Mouse (Mus musculus): ENCODE data around the gene Pik3ip1. TPM values are rescaled to one million over a fixed set of nuclear protein-coding genes. Genes with fewer than 3 reads are reported as not detected.

Gene Pik3ip1
- polyA plus RNA-seq, 1 experiment from 2014 or later = 11.2 TPM

DNA sequence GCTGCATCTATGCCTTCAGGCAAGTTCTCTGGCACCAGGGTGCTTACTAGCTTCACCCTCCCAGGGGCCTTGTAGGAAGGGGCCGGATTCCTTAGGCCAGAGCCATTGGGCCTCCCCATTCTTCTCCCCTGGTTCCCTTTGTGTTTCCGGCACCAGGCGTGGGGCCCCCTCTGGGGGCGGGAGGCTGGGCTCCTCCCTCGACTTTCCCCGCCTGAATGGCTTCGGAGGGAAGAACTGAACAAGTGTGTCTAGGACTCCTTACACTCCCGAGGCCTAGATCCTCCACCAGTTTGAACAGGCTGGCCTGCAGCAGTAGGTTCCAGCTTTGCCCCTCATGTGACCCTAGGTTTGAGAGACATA lies 38.2 kb upstream of the Pik3ip1 start:
- peaks cover 62% of the 10 kb centered on the region for H3K4me1 ChIP-seq
- H3K9me3 ChIP-seq = no peaks in the 10 kb centered on the region
- no peaks in the 10 kb centered on the region for H3K27me3 ChIP-seq (replicated peaks; ENCODE audit: low read depth, poor library complexity, severe bottlenecking)
- DNase-seq (ENCODE audit: low spot score) = peak; percentile 86
- 0% methylated on average over 8 of the region's 8 CpGs for WGBS
- peaks cover 59% of the 10 kb centered on the region for H3K36me3 ChIP-seq (replicated peaks)
- H3K27ac ChIP-seq (replicated peaks) = peak overlapping the region; percentile 100
- H3K4me3 ChIP-seq = peak overlapping the region; percentile 92

DNA sequence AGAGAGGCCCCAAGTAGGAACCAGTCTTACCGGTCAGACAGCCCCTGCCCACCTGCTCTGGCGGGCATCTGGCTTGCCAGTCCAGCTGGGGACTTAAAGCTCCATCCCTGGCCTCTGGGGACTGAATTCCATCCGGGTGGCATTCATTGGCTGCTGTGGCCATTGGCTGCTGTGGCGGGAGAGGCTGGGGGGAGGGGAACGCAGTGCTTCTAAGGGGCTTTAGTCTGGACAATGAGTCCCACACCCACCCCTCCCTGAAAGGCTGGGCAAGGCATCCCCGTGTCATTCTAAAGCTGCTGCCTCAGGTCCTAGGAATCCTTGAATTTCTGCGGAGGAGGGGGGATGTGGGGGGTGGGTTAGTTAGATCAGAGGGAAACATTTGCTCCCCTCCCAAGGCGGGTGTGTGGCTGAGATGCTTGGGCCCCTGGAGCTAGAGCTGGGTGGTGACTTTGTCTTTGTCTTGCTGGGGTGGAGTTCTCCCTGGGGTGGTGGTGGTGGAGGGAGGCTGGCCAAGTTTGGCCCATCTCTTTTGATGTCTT lies 37.4 kb upstream of the Pik3ip1 start:
- H3K9me3 ChIP-seq = no peaks in the 10 kb centered on the region
- H3K27me3 ChIP-seq (replicated peaks; ENCODE audit: low read depth, poor library complexity, severe bottlenecking) = no peaks in the 10 kb centered on the region
- H3K4me1 ChIP-seq = peaks cover 59% of the 10 kb centered on the region
- under 1% methylated on average over 8 of the region's 8 CpGs for WGBS
- peak overlapping the region; percentile 100 for H3K27ac ChIP-seq (replicated peaks)
- DNase-seq (ENCODE audit: low spot score) = peak; percentile 91
- H3K36me3 ChIP-seq (replicated peaks) = peaks cover 66% of the 10 kb centered on the region
- peak overlapping the region; percentile 92 for H3K4me3 ChIP-seq

DNA sequence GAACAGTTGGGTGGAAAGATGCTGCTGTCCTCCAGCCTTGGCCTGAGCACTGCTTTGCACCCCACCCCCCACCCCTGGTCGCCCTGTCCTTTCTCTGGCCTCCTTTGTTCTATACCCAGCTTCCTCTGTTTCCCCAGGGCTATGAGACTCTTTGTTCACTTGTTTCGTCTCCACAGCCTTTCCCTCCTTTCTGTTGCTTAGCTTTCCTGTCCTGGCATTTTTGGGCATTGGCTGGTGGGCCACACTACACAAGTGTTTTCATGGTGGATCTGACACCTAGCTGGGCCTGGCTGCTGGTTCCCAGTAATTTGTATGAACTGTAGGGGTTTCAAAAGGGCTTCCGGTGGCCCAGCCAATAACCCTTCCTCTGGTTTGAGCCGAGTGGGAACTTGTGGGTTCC lies 36.8 kb upstream of the Pik3ip1 start:
- Histone ChIP-seq H3K4me1 (peaks cover 53% of the 10 kb centered on the region), H3K4me3 (peak overlapping the region; percentile 92), H3K27ac (replicated peaks) (peak overlapping the region; percentile 100), H3K36me3 (replicated peaks) (peaks cover 72% of the 10 kb centered on the region), H3K9me3 (no peaks in the 10 kb centered on the region), H3K27me3 (replicated peaks; ENCODE audit: low read depth, poor library complexity, severe bottlenecking) (no peaks in the 10 kb centered on the region)
- DNase-seq (ENCODE audit: low spot score) = no peak
- WGBS = 30% methylated on average over 4 of the region's 4 CpGs

DNA sequence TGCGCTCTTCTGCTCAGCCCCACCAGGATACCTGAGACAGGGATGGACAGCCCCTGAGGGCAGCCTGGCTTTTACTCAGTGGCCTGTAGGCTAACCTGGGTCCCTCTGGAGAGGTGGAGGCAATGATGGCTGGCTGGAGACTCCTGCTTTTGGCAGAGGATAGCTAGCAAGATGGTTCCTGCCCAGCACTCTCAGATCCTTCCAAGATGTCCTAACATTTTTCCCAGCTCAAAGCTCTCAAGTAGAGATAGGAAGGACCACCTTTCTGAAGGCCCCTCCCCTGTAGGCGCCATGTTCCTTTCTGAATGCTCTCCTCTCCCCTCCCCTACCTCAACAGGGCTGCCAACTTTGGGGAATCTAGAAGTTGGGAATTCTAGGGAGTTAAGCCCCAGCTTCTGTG lies 35.6 kb upstream of the Pik3ip1 start:
- 90% methylated on average over 2 of the region's 2 CpGs for WGBS
- no peaks in the 10 kb centered on the region for H3K9me3 ChIP-seq
- H3K4me1 ChIP-seq = peaks cover 48% of the 10 kb centered on the region
- H3K36me3 ChIP-seq (replicated peaks) = peaks cover 85% of the 10 kb centered on the region
- peak overlapping the region; percentile 92 for H3K4me3 ChIP-seq
- DNase-seq (ENCODE audit: low spot score) = no peak
- no peaks in the 10 kb centered on the region for H3K27me3 ChIP-seq (replicated peaks; ENCODE audit: low read depth, poor library complexity, severe bottlenecking)
- peak overlapping the region; percentile 100 for H3K27ac ChIP-seq (replicated peaks)

DNA sequence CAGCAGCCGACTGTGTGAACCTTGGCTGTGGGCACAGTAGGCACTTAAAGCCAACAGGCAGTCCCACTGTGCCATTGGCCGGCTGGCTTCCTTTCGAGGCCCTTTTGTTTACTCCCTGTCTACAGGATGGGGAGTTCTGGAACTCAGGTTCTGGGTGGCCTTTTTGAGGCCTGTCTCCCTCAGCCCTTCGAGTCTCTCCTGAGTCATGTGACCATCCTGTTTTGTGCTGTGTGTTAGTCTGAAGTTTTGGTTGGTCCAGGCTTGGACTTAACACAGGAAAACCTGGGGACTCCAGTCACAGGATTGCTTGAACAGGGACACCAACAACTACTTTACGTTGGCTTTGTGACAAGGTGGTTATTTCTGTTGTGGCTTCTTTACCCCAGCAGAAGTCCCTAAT lies 34.1 kb upstream of the Pik3ip1 start:
- peaks cover 98% of the 10 kb centered on the region for H3K36me3 ChIP-seq (replicated peaks)

DNA sequence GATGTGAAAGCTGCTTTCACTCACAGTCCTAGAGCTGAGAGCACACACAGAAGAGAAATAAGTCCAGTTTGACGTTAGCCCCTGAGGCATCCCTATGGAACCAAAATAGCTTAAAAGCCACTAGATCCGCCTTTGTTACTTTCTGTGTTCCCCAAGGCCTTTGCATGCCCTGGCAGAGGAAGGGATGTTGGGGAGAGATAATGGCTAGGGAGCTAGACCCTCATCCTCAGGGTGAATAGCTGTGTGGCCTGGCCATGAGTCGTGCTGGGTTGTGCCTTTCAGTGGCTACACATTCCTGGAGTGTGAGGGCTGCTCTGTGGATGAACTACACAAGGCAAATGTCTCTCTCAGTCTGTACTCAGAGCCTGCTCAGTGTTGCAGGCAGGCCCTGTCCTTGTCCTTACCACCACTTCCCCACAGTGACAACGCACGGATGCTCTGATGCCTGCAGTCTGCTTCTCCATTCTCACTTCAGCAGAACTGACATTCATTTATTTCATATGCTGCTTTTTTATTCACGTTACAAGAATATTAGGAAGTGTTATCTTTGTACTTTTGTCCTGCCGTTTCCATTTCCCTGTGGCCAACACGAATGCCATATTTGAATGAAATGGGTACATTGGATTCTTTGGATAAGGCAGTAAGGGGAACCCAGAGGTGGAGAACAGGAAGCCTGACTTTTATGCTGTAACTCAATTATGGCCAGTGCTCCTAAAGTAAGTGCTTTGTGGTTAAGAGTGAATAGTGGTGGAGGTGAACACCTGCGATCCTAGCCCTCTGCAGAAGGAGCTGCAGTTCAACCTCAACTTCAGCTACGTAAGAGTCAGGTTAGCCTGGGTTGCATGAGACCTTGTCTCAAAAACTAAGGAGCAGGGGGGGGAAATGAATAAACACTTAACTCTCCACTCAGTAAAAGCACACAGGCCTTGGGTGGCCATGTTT lies 32.1 kb upstream of the Pik3ip1 start:
- H3K27me3 ChIP-seq (replicated peaks; ENCODE audit: low read depth, poor library complexity, severe bottlenecking) = no peaks in the 10 kb centered on the region
- WGBS = 90% methylated on average over 10 of the region's 10 CpGs
- H3K4me1 ChIP-seq = peaks cover 35% of the 10 kb centered on the region
- peaks cover 100% of the 10 kb centered on the region for H3K36me3 ChIP-seq (replicated peaks)
- H3K27ac ChIP-seq (replicated peaks) = no peak overlapping the region
- no peak for DNase-seq (ENCODE audit: low spot score)
- H3K9me3 ChIP-seq = no peaks in the 10 kb centered on the region
- H3K4me3 ChIP-seq = no peak overlapping the region

More for the DNA sequence above, 34.1 kb upstream of the Pik3ip1 start:
- peak overlapping the region; percentile 37; the same call in 1 of the 2 replicates for H3K4me3 ChIP-seq
- no peaks in the 10 kb centered on the region for H3K27me3 ChIP-seq (replicated peaks; ENCODE audit: low read depth, poor library complexity, severe bottlenecking)
- no peak overlapping the region for H3K27ac ChIP-seq (replicated peaks)
- H3K9me3 ChIP-seq = no peaks in the 10 kb centered on the region
- H3K4me1 ChIP-seq = peaks cover 47% of the 10 kb centered on the region
- 77% methylated on average over 5 of the region's 5 CpGs for whole genome bisulfite sequencing
- DNase-seq (ENCODE audit: low spot score) = no peak

DNA sequence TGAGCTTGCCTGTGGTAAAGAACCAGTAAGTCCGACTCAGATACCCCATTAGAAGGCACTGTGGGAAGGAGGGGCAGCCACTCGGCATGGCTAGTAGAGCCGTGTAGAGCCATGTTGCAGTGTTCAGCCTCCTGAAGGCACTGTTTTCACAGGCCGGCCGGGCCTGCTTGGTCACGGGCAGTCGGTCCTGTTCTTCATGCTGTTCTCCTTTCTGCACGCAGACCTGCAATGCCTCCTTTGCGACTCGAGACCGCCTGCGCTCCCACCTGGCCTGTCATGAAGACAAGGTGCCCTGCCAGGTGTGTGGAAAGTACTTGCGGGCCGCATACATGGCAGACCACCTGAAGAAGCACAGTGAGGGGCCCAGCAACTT lies 31.4 kb upstream of the Pik3ip1 start:
- 91% methylated on average over 14 of the region's 14 CpGs for WGBS
- no peak overlapping the region for H3K4me3 ChIP-seq
- no peaks in the 10 kb centered on the region for H3K9me3 ChIP-seq
- H3K27me3 ChIP-seq (replicated peaks; ENCODE audit: low read depth, poor library complexity, severe bottlenecking) = no peaks in the 10 kb centered on the region
- DNase-seq (ENCODE audit: low spot score) = no peak
- peaks cover 28% of the 10 kb centered on the region for H3K4me1 ChIP-seq
- peaks cover 100% of the 10 kb centered on the region for H3K36me3 ChIP-seq (replicated peaks)
- no peak overlapping the region for H3K27ac ChIP-seq (replicated peaks)

DNA sequence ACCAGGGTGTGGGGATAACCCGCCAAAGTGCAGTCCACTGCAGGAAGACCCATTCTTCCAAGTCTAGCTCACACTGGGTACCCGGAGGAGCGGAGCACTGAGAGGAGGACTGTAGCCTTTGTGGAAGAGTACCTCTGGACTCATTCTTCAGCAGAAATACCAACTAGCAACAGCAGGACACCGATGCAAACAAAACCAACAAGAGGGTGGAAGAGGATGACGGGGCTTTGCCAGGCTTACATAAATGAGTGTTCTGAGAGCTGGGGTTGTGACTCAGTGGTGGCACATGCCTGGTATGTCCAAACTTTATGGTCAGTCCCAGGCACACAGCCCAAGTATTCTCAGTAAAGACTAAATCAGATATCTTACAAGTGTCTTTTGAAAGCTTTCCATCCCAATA lies 29.1 kb upstream of the Pik3ip1 start:
- H3K27ac ChIP-seq (replicated peaks) = no peak overlapping the region
- no peak for DNase-seq (ENCODE audit: low spot score)
- H3K36me3 ChIP-seq (replicated peaks) = peaks cover 100% of the 10 kb centered on the region
- WGBS = 95% methylated on average over 5 of the region's 5 CpGs
- H3K4me1 ChIP-seq = peaks cover 6% of the 10 kb centered on the region
- H3K9me3 ChIP-seq = no peaks in the 10 kb centered on the region
- no peak overlapping the region for H3K4me3 ChIP-seq
- no peaks in the 10 kb centered on the region for H3K27me3 ChIP-seq (replicated peaks; ENCODE audit: low read depth, poor library complexity, severe bottlenecking)

DNA sequence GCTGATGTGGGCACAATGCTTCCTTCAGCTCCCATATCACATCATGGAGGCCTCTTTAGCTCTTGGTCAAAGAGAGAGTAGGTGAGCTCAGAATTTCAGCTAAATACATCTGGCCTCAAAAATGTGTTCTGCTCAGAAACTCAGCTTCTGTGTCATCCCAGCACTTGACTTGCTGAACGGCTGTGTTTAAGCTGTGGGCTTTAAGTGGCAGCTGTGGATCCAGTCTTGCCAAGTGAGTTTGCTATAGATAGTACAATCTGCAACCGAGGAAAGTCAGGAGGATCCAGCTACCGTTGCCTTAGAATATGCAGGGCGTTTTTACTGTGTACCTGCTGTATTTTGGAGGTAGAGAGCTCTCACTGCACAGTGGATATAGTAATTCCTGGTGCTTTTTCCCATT lies 27.8 kb upstream of the Pik3ip1 start:
- H3K27me3 ChIP-seq (replicated peaks; ENCODE audit: low read depth, poor library complexity, severe bottlenecking) = no peaks in the 10 kb centered on the region
- H3K36me3 ChIP-seq (replicated peaks) = peaks cover 100% of the 10 kb centered on the region
- 93% methylated on average over 4 of the region's 4 CpGs for WGBS
- H3K9me3 ChIP-seq = no peaks in the 10 kb centered on the region
- no peak overlapping the region for H3K27ac ChIP-seq (replicated peaks)
- H3K4me3 ChIP-seq = no peak overlapping the region
- no peaks in the 10 kb centered on the region for H3K4me1 ChIP-seq
- DNase-seq (ENCODE audit: low spot score) = no peak

DNA sequence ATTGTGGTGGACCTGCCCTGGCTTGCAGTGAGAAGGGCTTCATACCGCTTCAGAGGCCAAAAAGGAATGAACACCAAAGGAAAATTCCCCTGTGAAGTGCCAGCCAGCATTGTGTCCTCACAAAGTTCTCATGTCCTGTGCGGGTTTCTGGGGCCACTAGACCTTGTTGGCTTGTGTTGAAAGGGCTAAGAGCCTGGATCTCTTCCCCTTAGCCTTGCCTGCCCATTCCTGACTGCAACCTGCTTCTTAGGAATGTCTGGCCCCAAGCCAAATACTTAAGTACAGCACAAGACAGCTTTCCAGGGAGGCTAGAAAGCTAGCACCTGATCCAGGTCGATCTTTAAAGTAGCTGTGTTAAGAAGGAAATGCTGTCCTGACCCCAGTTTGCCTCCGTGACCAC lies 27.4 kb upstream of the Pik3ip1 start:
- Histone ChIP-seq H3K36me3 (replicated peaks) (peaks cover 100% of the 10 kb centered on the region), H3K9me3 (no peaks in the 10 kb centered on the region)
- 86% methylated on average over 4 of the region's 4 CpGs for WGBS

DNA sequence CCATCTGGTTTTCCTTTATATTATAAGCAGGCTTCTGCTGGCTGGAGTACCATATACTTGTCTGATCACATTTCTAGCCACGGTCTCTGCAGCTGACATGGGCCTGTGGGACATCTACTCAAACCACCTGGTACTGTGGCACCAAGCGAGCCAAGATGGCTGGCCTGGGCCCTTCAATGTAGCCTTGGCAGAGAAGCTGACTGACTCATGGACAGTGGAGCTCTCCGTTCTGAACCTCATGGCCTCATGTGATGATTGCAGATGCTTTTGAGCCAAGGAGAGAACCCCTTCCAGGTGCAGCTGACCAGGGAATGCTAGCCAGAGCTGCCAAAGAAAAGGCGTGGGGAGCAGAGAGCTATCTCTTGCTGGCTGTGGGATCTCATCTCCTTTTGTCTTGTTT lies 24.4 kb upstream of the Pik3ip1 start:
- WGBS = 90% methylated on average over 4 of the region's 4 CpGs
- DNase-seq (ENCODE audit: low spot score) = no peak
- Histone ChIP-seq H3K36me3 (replicated peaks) (peaks cover 100% of the 10 kb centered on the region), H3K4me3 (no peak overlapping the region), H3K4me1 (no peaks in the 10 kb centered on the region), H3K27me3 (replicated peaks; ENCODE audit: low read depth, poor library complexity, severe bottlenecking) (no peaks in the 10 kb centered on the region), H3K9me3 (no peaks in the 10 kb centered on the region), H3K27ac (replicated peaks) (no peak overlapping the region)

More for the DNA sequence above, 27.4 kb upstream of the Pik3ip1 start:
- Histone ChIP-seq H3K27ac (replicated peaks) (no peak overlapping the region), H3K4me3 (no peak overlapping the region), H3K4me1 (no peaks in the 10 kb centered on the region), H3K27me3 (replicated peaks; ENCODE audit: low read depth, poor library complexity, severe bottlenecking) (no peaks in the 10 kb centered on the region)
- DNase-seq (ENCODE audit: low spot score) = no peak

DNA sequence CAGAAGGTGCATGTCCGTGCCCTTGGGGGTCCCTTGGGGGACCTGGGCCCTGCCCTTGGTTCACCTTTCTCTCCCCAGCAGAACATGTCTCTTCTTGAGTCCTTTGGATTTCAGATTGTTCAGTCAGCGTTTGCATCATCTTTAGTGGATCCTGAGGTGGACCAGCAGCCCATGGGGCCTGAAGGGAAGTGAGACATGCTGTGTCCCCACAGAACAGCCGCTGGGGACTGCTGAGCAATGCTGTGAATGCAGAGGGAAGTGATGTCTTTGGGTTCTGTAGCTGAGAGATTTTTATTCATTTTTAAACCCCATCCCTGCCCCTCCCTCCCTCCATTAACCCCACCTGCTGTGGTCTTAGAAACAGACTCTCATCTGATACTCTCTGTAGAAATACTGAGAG lies 22.3 kb upstream of the Pik3ip1 start:
- H3K4me1 ChIP-seq = no peaks in the 10 kb centered on the region
- no peaks in the 10 kb centered on the region for H3K27me3 ChIP-seq (replicated peaks; ENCODE audit: low read depth, poor library complexity, severe bottlenecking)
- H3K36me3 ChIP-seq (replicated peaks) = peaks cover 100% of the 10 kb centered on the region
- WGBS = 90% methylated on average over 3 of the region's 3 CpGs
- no peak overlapping the region for H3K27ac ChIP-seq (replicated peaks)
- no peaks in the 10 kb centered on the region for H3K9me3 ChIP-seq
- no peak overlapping the region for H3K4me3 ChIP-seq
- DNase-seq (ENCODE audit: low spot score) = no peak

DNA sequence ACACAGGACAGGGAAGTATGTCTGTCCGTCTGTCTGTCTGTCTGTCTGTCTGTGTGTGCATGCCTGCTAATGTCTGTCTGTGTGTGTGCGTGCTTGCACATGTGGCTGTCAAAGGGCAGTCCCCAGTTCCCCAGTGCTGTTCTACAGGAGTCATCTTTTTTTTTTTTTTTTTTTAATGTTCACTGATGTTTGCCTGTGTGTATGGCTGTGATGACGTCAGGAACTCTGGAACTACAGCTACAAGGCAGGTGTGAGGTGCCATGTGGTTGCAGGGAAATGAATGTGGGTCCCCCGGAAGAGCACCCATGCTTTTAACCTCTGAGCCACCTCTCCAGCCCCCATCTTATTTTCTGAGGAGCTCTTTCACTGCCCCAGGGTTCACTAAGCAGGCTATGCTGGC lies 20.3 kb upstream of the Pik3ip1 start:
- Histone ChIP-seq H3K36me3 (replicated peaks) (peaks cover 95% of the 10 kb centered on the region), H3K4me3 (no peak overlapping the region), H3K4me1 (no peaks in the 10 kb centered on the region), H3K27ac (replicated peaks) (no peak overlapping the region), H3K9me3 (no peaks in the 10 kb centered on the region), H3K27me3 (replicated peaks; ENCODE audit: low read depth, poor library complexity, severe bottlenecking) (no peaks in the 10 kb centered on the region)
- no peak for DNase-seq (ENCODE audit: low spot score)
- WGBS = 92% methylated on average over 4 of the region's 4 CpGs

All from embryonic facial prominence, embryonic 10.5 days (tissue).